Mouse (Mus musculus): ENCODE results near the gene Gm10160.

- TF ChIP-seq TAL1 (IDR thresholded peaks at IDR 0.05; ENCODE audit: low read length) (no peak), GATA1 (IDR thresholded peaks at IDR 0.05; ENCODE audit: low read length) (no peak)
Observed at GRCm38 (mm10) chr7:81885128-81885527, 29.5 kb upstream of the Gm10160 start.

Measured in erythroblast, embryonic 14.5 days (primary cell).